Mouse (Mus musculus) layer of hippocampus, postnatal 36 days (tissue): Measurements from ENCODE around the gene Mecp2. TPM values are rescaled to one million over a fixed set of nuclear protein-coding genes. Genes with fewer than 3 reads are reported as not detected.
"Not testable (repeated sequence)": the region's sequence is repeated elsewhere in the genome, so short reads cannot be mapped to it uniquely, and the experiment has no call there.

Experiments used
- DNase-seq, 2 experiments: peaks; one replicate each; pipeline ENCODE4 v3.0.0; 2022
- total RNA-seq, 2 experiments: library from RNA; stranded (reverse); gene quantifications; 2 replicates each; pipeline ENCODE4 v1.2.3; 2021

The Mecp2 gene
- total RNA-seq: 10 to 100 TPM; 88.1 to 92.4 TPM

DNA sequence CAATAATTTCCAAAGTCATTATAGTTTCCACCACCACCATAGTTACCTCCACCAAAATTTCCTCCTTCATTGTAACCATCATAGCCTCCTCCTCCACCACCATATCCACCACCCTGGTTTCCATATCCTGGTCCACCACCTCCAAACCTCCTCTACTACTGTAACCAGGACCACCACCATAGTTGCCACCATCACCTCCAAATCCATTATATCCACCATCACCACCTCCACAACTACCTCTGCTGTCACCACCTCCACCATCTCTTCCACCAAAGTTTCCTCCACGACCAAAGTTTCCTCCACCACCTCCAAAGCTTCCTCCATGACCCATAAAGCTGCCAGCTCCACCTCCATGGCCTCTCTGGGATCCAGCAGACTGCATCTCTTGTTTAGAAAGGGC lies at the start of gene Mecp2:
Mecp2 (minus strand) TSS at position 101 of the 400 bp plus-strand sequence.
- DNase-seq: not testable (repeated sequence)

DNA sequence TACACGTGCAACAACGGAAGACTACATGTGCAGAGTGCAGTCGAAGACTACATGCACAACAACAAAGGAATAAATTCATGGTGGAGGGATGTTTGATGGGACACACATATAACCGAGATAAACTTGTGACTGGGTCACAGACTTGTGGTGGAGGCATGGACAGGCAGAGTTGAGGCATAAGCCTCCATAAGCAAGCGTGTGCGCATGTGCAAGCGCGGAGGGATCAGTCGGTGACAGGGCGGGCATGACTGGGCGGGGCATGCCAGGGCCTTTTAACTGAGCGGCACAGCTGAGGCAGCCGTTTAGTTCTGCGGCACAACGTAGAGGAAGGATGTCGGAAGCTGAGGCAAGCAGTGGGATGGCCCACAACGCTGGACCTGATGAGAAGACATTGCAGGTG lies 41.8 kb upstream of the Mecp2 start, which contains the start of gene Tktl1:
Tktl1 (plus strand) TSS at position 301 of the 400 bp plus-strand sequence.
- DNase-seq: no peak

DNA sequence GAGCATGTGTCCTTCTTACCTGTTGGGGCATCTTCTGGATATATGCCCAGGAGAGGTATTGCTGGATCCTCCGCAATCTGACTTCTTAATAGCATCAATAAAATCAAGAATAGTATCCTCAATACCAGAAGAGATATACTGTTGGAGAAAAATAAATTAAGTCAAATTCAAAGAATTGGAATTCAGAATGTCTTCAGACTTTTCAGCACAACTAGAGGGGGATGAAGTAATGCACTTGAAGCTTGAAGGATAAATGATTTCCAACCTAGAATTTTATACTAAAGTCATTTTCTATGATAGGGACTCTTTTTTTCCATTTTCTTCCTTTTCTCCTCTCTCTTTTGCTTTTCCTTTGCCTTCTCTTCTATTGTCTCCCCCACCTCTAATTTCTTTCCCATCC lies 32.6 kb upstream of the Mecp2 start, which contains the start of gene Tex28:
Tex28 (minus strand) TSS at position 101 of the 400 bp plus-strand sequence.
- DNase-seq: no peak

DNA sequence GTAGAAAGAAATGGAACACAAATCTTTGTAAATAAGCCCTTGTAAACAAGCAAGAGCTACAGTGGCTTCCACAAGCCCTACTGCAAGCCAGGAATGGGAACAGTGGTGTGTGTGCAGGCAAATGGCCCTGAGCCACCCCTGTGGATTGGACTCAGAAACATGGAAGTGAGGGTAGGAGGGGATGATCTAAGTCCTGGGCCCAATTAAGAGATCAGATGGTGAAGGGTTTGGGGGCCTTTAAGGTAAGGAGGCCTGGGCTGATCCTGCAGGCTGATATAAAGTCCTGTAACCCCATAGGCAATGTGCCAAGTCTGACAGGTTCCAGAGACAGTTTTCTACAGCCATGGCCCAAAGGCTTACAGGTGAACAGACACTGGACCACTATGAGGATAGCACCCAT lies 8.0 kb downstream of the Mecp2 start, which contains the start of gene Opn1mw:
Opn1mw (plus strand) TSS at position 301 of the 400 bp plus-strand sequence.
- DNase-seq: no peak

DNA sequence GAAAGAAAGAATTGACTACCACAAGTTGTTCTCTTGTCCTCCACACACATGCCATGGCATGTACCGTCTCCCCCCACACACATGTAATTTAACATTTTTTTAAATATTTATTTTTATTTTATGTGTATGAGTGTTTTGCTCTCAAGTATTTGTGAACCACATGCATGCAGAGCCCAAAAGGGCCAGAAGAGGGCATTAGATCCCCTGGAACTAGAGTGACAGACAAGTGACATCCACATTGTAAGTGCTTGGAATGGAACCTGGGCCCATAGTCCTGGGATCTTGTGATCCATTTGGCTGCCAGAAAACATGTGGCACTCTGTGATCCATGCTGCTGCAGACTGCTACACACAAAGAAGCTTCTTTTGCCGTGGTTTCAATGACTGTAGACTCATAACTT lies 10.2 kb downstream of the Mecp2 start:
- DNase-seq: no peak

DNA sequence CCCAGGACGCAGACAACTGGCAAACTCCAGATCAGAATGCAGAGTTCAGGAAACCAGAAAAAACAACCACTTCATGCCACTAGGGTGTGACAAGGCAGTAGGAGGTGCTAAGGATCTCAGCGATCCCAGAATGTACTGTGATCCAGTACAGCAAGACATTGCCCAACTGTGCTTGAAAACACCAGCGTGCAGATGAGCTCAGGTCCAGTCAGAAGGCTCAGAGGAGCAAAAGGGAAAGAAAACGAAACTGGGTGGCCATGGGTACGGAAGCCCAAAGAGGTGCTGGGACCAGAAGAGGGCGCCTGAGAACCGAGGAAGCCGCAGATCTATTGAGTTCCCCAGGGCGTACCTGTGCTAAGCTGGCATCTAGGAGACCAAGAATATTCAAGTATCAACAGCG lies 19.7 kb downstream of the Mecp2 start:
- peak; percentile 30 to 38 for DNase-seq

DNA sequence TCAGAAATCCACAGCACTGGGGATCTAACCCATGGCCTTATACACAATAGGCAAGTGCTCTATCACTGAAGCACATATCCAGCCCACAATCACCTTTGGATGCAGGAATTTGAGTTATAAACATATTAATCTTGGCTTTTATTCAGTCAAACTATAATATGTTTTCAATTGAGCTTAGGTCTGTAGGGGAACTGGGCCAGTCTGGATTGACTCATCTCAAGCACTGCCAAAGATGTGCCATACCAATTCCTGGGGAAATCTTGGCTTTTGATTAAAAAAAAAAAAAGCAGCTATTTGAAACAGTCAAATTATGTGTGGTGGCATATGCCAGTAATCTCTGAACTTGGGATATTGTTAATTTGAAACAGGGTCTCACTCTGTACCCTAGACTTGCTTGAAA lies 21.1 kb downstream of the Mecp2 start:
- DNase-seq: no peak

DNA sequence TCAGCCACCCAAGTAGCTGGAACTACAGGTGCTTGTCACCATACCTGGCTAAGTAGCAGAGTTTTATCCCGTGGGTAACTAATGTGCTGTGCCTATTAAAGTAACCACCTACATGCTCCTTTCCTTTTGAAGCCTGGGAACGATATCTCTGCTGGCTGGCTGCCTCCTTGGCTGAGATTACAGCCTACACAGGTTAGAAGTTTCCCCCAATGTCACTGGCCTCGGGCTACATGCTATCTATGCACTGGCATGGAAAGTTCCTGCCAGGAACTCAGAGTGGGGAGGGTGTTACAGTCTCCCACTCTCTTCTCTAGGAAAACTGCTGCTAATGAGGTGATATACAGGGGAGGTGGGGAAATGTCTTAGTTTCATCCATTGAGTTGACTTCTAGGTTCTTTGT lies 26.4 kb downstream of the Mecp2 start:
- DNase-seq: no peak

DNA sequence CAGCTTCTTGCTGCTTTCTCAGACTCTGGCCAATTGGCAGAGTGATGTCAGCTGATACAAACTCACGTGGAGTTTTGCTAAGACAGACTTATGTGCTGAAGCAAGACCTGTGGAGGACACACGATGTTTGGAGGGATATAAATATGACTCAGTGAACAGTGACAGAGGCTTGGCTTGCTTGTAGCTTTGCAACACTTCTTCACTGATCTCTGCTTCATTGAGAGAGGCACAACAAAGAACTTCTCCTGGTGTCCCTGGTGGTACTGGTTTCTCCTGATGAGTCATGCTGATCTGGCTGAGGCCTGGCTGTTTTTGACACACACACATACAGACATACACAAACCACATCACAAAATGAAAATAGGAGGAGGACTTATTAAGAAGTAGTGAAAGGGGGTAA lies 29.2 kb downstream of the Mecp2 start:
- DNase-seq: no peak

DNA sequence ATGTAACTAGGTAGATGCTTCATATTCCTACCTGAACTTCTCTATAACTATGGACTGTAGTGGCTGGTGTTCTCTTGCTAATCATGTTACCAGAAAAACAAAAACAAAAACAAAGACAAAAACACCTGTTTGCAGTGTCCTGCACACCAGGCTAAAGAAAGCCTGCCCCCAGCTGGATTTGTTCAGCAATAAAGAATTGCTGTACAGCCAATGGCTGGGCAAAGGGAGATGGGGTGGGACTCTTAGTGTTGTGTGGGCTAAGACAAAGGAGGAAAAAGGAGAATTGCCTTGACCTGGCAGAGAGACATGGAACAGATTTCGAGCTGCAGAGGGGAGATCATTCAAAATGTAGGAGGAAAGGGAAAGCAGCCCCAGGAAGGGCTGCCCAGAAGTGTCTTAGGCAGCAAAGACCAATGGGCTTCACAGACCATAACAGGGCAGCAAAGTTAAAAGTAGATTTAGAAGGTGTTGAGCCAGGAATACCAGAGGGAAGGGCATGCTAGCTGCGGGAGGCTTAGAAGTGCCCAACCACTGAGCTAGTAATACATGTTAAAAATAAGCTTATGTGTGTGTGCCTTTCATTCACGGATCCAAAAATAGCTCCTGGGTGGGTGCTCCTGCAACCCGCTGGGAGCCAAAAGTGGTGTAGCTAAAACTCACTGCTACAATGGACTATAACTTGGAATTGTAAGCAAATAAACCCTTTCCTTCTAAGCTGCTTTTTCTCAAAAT lies 31.5 kb downstream of the Mecp2 start:
- DNase-seq: no peak

DNA sequence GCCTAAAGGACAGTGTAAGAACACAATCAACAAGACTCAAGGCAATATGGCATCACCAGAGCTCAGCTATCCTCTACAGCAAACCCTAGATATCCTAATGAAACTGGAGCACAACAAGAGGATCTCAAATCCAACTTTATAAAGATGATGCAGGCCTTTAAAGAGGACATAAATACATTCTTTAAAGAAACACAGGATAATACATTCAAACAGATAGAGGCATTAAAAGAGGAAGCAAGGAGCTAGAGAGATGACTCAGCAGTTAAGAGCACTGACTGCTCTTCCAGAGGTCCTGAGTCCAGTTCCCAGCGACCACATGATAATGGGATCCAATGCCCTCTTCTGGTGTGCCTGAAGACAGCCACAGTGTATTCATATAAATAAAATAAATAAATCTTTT lies 40.0 kb downstream of the Mecp2 start:
- DNase-seq: no peak

DNA sequence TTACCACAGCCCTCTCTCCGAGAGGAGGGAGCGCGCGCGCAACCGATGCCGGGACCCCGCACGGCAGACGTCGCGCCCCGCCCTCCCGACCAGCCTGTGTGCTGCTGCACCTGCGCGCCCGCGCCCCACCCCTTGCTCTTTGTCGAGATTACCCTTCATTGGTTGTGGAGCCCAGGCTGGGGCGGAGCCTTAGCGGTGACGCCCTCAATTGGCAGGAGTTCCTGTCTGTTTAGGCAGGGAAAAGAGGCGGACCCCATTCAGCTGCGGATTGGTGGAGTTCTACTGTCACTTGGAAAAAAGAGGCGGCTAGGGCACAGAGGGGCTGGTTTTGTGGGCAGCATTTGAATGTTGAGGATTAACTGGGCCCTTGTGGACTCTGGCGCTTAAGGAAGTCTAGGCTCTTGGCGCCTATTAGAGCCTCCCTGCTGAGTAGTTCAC lies 49.5 kb downstream of the Mecp2 start:
- DNase-seq: peak; percentile 96 to 97

DNA sequence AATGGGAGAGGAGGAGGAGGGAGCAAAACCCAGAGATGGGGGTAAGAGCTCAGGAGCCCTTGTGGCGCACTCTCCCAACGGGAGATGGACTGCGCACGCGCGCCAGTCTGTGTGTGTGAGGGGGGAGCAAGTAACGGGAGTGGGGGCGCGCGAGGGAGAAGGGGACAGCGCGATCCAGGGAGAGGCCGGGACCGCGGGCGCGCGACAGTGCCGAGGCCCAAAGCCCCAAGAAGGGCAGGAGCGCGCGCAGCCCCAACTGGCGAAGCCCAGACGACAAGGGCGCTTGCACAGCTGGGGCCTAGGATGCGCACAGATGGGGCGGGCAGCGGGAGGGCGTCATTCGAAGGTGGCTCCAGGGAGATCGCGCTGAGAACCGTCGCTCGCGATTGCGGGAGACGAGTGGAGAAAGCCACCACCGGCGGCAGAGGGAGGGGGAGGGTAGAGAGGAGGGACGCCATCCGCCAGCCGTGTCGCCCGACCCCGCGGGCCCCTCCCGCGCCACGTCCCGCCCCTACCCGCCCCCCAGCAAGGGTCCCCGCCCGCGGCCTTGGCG lies 50.1 kb downstream of the Mecp2 start:
- peak; percentile 77 to 82 for DNase-seq

DNA sequence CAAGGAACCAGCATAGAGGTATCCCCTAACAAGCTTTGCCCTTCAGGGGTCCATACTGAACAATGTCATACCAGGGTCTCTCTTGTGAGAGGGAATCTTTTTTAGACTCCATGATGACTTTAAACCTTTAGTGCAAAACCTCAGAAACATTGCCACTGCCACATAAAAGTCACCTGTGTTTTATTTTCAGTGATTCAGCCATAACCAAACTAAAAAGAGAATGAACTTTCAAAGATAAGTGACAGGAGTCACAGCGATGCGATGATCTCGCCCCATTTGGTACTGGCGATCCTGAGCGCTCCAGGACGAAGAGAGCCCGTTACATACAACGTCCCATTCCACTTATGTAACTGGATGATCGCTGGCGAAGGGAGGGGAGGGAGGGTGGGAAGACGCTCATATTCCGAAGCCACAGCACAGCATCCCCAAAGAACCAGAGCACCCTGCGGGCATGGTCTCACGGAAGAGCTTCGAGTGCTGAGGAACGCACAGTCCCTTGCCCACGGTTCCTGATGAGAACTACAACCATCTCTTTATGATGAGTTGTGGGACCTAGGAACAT lies 50.8 kb downstream of the Mecp2 start:
- no peak for DNase-seq

DNA sequence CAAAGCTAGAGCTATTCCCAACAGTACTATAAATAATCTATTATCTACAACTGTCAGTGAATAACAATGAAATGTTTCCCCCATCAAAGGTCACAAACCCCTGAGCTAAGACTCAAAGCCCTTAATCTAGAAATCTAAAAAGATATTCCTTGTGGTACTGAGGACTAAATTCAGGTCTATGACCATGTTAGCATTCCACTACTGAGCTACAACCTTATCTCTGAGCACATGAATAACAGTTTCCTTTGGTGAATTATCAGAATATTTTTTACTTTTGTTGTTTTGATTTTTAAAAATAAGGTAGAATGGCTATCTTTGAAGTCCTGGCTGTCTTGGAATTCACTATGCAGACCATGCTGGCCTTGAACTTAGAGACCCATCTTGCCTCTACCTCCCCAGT lies 64.4 kb downstream of the Mecp2 start:
- no peak for DNase-seq

DNA sequence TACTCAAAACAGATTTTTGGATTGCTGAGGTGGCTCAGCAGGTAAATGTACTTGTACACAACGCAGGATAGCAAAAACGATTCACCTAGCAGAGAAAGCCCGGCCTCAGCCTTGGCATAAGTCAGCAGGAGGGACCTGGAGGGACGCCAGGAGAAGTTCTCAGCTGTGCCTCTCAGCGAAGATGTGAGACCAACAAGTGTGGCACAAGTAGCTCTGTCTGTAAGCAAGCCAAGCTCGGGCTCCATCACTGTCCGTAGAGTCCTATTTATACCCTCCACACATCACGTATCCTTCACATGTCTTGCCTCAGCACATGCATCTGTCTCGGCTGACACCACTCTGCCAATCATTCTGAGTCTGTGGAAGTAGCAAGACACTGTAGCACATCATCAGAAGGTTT lies 67.3 kb downstream of the Mecp2 start:
- peak in 1 of 2 experiments; percentile 6 for DNase-seq

DNA sequence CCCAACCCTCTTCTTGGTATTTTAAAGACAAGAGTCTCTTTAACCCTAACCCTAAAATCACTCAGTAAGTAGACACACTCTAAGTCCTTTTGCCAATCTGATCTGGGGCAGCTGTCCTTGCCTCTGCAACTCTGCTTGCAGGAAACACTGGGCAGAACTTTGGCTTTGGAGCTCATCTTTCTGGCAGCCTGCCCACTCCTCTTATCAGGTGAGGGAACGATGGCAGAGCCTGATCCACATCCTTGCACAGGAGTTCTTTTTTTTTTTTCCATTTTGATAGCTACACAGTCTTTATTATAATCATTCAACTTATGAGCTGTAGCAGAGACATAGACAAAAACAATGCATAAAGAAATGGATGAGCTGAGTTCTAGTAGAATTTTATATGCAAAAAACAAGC lies 90.1 kb downstream of the Mecp2 start:
- DNase-seq: no peak

DNA sequence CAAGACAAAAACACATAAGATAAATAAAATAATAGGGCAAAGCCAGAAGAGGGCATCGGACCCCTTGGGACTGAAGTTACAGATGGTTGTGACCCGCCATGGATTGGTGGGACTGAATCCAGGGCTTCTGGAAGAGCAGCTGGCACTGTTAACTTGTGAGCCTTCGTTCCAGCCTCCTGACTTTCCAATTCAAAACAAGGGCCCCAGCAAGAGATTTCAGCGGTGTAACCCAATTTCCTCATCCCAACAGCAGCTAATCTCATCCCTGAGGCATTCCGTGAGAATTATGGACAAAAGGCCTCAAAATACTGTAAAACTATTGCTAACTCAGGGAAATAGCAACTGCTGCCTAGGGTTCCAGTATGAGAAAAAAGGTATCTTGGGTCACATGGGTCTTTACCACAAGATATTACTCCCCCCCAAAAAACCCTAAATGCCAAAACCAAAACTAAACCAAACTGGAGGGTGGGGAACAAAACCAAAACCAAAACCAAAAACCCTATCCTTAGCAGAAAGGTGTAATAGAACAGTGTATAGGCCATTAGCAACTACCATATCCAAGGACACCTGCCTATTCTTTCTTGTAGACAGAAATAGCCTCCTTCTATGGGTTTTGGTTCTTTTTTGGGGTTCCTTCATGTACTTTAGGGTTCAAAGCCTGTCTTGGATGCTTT lies 97.3 kb downstream of the Mecp2 start:
- no peak for DNase-seq

DNA sequence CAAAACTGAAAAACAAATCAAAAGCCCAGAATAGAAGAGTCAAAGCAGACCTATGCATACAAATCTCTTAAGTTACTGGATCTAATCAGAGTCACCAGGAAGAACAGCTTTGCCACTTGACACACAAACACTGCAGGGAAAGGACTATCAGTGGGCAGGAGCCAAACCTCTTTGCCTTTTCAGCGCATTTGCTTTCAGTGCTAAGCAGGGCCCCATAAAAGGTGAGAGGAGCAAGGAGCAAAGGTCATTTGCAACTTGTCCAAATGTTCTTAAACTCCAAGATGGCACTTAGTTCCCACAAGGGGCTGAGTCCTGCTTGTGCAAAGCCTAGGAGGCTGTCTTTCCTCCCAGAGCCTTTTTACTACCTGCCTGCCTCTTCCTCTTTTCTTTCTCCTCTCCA lies 105.2 kb downstream of the Mecp2 start:
- no peak for DNase-seq

DNA sequence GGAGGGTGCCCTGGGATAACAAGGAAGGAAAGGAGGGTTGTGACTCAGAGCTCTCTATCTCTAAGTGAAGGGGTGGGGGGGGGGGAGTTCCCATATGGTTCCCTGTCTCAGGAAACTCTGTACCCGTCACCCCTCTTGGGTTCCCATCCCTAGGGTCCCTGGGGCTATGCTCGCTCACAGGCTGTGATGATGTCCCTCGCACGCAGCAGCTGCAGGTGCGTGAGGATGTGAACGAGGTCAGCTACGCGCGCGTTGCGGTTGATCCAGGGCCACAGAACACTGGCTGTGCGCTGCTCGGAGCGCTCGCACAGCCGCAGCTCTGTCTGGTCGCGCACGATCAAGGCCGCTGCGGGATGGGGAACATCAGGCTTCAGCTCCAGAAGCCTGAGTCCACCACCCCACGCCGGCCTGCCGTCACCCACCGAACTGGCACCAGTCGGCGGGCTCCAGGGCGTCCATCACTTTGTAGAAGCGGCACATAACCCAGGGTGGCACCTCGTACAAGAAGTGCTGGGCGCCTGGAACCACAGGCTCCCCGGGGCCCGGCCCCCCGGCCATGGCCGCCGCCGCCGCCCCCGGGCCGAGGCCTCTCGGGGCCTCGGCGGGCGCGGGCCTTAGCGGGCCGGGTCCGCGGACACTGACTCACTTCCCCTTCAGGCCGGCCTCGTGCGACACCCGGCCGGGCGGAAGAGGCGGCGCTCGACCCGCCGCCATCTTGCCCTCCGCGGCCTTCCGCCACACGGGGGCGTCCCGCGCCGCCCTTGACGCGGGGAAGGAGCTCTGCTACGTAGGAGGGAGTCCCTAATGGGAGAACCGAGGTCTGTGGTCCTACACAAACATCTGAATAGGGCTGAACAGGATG lies 111.7 kb downstream of the Mecp2 start, which contains the start of gene Irak1:
Irak1 (minus strand) TSS at position 731 of the 862 bp plus-strand sequence.
- peak; percentile 71 to 75 for DNase-seq

DNA sequence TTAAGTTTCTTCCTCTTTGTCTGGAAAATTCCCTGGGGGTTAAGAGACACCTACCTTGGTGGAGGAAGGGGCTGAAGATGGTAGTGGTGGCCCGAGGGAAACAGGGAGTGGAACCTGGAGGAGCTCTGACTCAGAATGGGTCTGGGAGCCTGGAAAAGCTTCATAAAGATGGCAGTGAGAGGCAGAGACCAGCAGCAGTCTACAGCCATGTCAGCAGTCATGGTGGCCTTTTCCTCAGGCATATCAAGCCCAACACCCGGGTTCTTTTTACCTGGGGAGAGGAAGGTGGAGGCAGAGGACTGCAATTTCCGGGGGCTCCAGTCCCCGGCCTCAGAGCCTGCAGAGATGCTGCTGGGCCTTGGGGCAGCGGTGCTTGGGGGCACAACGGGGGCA lies 112.4 kb downstream of the Mecp2 start:
- DNase-seq: no peak

DNA sequence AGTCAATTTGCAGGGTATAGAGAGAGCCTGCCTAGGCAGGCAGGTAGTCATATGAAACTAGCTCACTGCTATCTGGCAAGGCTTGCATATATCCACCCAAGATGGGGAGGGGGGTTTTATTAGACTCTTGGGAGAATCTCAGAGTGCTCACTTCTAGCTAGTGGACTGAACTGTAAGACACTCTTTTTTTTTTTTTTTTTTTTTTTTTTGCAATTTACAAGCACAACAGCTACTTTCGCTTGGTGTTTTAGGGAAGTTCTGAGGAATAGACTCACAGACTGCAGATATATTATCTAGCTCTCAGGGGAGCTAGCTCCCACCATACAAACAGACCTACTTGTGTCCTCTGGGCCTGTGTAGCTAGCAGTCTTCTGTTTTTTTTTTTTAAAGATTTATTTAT lies 120.6 kb downstream of the Mecp2 start:
- DNase-seq: no peak
